Mouse (Mus musculus): ENCODE results near the gene Anapc10. TPM values are rescaled to one million over a fixed set of nuclear protein-coding genes. Genes with fewer than 3 reads are reported as not detected.
"Not testable (repeated sequence)": the region's sequence is repeated elsewhere in the genome, so short reads cannot be mapped to it uniquely, and the experiment has no call there.

The Anapc10 gene
- 1.1 and 1.9 TPM in 2 replicates for polyA plus RNA-seq (2012; rRNA removed)

GRCm38 (mm10) chr8:79711064-79711961, at the start of gene Anapc10, which contains the start of gene Abce1:
TSS of gene Anapc10 (plus strand) at chr8:79711820.
TSS of gene Abce1 (minus strand) at chr8:79711740.
- TF ChIP-seq POLR2A (IDR thresholded peaks at IDR 0.05; ENCODE audit: low read depth, low read length) = peak; percentile 65
- no peak for TF ChIP-seq CTCF (conservative IDR thresholded peaks at IDR 0.05; ENCODE audit: insufficient read depth, insufficient read length, low read depth, low read length)
- Histone ChIP-seq H3K27me3 (replicated peaks; ENCODE audit: control insufficient read depth, insufficient read depth, low read length) (no peaks in the 10 kb centered on the region), H3K4me1 (ENCODE audit: control insufficient read depth, insufficient read depth, low read length) (peaks cover 3% of the 10 kb centered on the region; the same call in 1 of the 2 replicates), H3K36me3 (ENCODE audit: control insufficient read depth, insufficient read depth, low read length) (no peaks in the 10 kb centered on the region; the same call in none of the 2 replicates), H3K4me3 (ENCODE audit: insufficient read depth, low read depth, low read length) (peak within 1 kb of the TSS; percentile 88), H3K27ac (ENCODE audit: insufficient read depth, low read depth, low read length) (peak within 1 kb of the TSS; percentile 71)
- under 1% methylated on average over 73 of the region's 73 CpGs for WGBS
- peak; percentile 99 for DNase-seq

- Histone ChIP-seq H3K36me3 (ENCODE audit: control insufficient read depth, insufficient read depth, low read length) (peaks cover 8% of the 10 kb centered on the region), H3K27ac (ENCODE audit: insufficient read depth, low read depth, low read length) (no peak overlapping the region), H3K27me3 (replicated peaks; ENCODE audit: control insufficient read depth, insufficient read depth, low read length) (no peaks in the 10 kb centered on the region), H3K4me1 (ENCODE audit: control insufficient read depth, insufficient read depth, low read length) (peaks cover 3% of the 10 kb centered on the region; the same call in 1 of the 2 replicates), H3K4me3 (ENCODE audit: insufficient read depth, low read depth, low read length) (no peak overlapping the region)
- 80% methylated on average over 4 of the region's 4 CpGs for WGBS
- TF ChIP-seq CTCF (conservative IDR thresholded peaks at IDR 0.05; ENCODE audit: insufficient read depth, insufficient read length, low read depth, low read length) (no peak), POLR2A (IDR thresholded peaks at IDR 0.05; ENCODE audit: low read depth, low read length) (no peak)
- DNase-seq = no peak
These were observed 35.2 kb upstream of the Anapc10 start for GRCm38 (mm10) chr8:79676461-79676860.

- peaks cover 3% of the 10 kb centered on the region; the same call in 1 of the 2 replicates for H3K4me1 ChIP-seq (ENCODE audit: control insufficient read depth, insufficient read depth, low read length)
- H3K27ac ChIP-seq (ENCODE audit: insufficient read depth, low read depth, low read length) = no peak overlapping the region
- H3K4me3 ChIP-seq (ENCODE audit: insufficient read depth, low read depth, low read length) = no peak overlapping the region
- peaks cover 3% of the 10 kb centered on the region for H3K36me3 ChIP-seq (ENCODE audit: control insufficient read depth, insufficient read depth, low read length)
- TF ChIP-seq CTCF (conservative IDR thresholded peaks at IDR 0.05; ENCODE audit: insufficient read depth, insufficient read length, low read depth, low read length) = no peak
- TF ChIP-seq POLR2A (IDR thresholded peaks at IDR 0.05; ENCODE audit: low read depth, low read length) = no peak
- H3K27me3 ChIP-seq (replicated peaks; ENCODE audit: control insufficient read depth, insufficient read depth, low read length) = no peaks in the 10 kb centered on the region
- WGBS = 70% methylated on average over 5 of the region's 5 CpGs
- DNase-seq = no peak
These were observed 32.6 kb upstream of the Anapc10 start for GRCm38 (mm10) chr8:79679005-79679404.

GRCm38 (mm10) chr8:79680083-79680482, 31.5 kb upstream of the Anapc10 start:
- peak overlapping the region; percentile 59; the same call in 1 of the 2 replicates for H3K4me3 ChIP-seq (ENCODE audit: insufficient read depth, low read depth, low read length)
- DNase-seq; H3K36me3 ChIP-seq (ENCODE audit: control insufficient read depth, insufficient read depth, low read length); H3K27ac ChIP-seq (ENCODE audit: insufficient read depth, low read depth, low read length); H3K27me3 ChIP-seq (replicated peaks; ENCODE audit: control insufficient read depth, insufficient read depth, low read length); H3K4me1 ChIP-seq (ENCODE audit: control insufficient read depth, insufficient read depth, low read length): not testable (repeated sequence)
- WGBS = 32% methylated on average over 10 of the region's 10 CpGs

- Histone ChIP-seq H3K4me3 (ENCODE audit: insufficient read depth, low read depth, low read length) (peak overlapping the region; percentile 59), H3K27me3 (replicated peaks; ENCODE audit: control insufficient read depth, insufficient read depth, low read length) (no peaks in the 10 kb centered on the region), H3K27ac (ENCODE audit: insufficient read depth, low read depth, low read length) (no peak overlapping the region), H3K4me1 (ENCODE audit: control insufficient read depth, insufficient read depth, low read length) (peaks cover 3% of the 10 kb centered on the region; the same call in 1 of the 2 replicates), H3K36me3 (ENCODE audit: control insufficient read depth, insufficient read depth, low read length) (peaks cover 3% of the 10 kb centered on the region)
- peak; percentile 13 for DNase-seq
- no peak for TF ChIP-seq POLR2A (IDR thresholded peaks at IDR 0.05; ENCODE audit: low read depth, low read length)
- no peak for TF ChIP-seq CTCF (conservative IDR thresholded peaks at IDR 0.05; ENCODE audit: insufficient read depth, insufficient read length, low read depth, low read length)
- WGBS = 2% methylated on average over 34 of the region's 34 CpGs
These were observed 31.1 kb upstream of the Anapc10 start for GRCm38 (mm10) chr8:79680555-79680954.

- TF ChIP-seq POLR2A (IDR thresholded peaks at IDR 0.05; ENCODE audit: low read depth, low read length) (no peak), CTCF (conservative IDR thresholded peaks at IDR 0.05; ENCODE audit: insufficient read depth, insufficient read length, low read depth, low read length) (no peak)
- Histone ChIP-seq H3K36me3 (ENCODE audit: control insufficient read depth, insufficient read depth, low read length) (peaks cover 4% of the 10 kb centered on the region), H3K4me1 (ENCODE audit: control insufficient read depth, insufficient read depth, low read length) (peaks cover 3% of the 10 kb centered on the region; the same call in 1 of the 2 replicates), H3K4me3 (ENCODE audit: insufficient read depth, low read depth, low read length) (no peak overlapping the region), H3K27me3 (replicated peaks; ENCODE audit: control insufficient read depth, insufficient read depth, low read length) (no peaks in the 10 kb centered on the region), H3K27ac (ENCODE audit: insufficient read depth, low read depth, low read length) (no peak overlapping the region)
- 33% methylated on average over 2 of the region's 2 CpGs for WGBS
- no peak for DNase-seq
These were observed 30.7 kb upstream of the Anapc10 start for GRCm38 (mm10) chr8:79680965-79681364.

GRCm38 (mm10) chr8:79685927-79686326, 25.7 kb upstream of the Anapc10 start:
- not testable (repeated sequence) for H3K27me3 ChIP-seq (replicated peaks; ENCODE audit: control insufficient read depth, insufficient read depth, low read length); H3K36me3 ChIP-seq (ENCODE audit: control insufficient read depth, insufficient read depth, low read length); H3K4me3 ChIP-seq (ENCODE audit: insufficient read depth, low read depth, low read length); DNase-seq; H3K27ac ChIP-seq (ENCODE audit: insufficient read depth, low read depth, low read length); H3K4me1 ChIP-seq (ENCODE audit: control insufficient read depth, insufficient read depth, low read length)
- 89% methylated on average over 5 of the region's 5 CpGs for WGBS
